Mouse (Mus musculus): Measurements from ENCODE around the gene Atr. TPM values are rescaled to one million over a fixed set of nuclear protein-coding genes. Genes with fewer than 3 reads are reported as not detected.

Atr gene
- polyA plus RNA-seq (2012; rRNA removed) = 3.7 TPM in 2 replicates

GRCm38 (mm10) chr9:95857414-95858026 lies at the start of gene Atr:
TSS of gene Atr (plus strand) at chr9:95857597.
- peak; percentile 23 for DNase-seq (ENCODE audit: low read depth)

GRCm38 (mm10) chr9:95809596-95809995 lies 47.8 kb upstream of the Atr start:
- no peak for DNase-seq (ENCODE audit: low read depth)

- no peak for DNase-seq (ENCODE audit: low read depth)
Measured at GRCm38 (mm10) chr9:95811817-95812216, 45.6 kb upstream of the Atr start.

GRCm38 (mm10) chr9:95813721-95814531 lies 43.5 kb upstream of the Atr start:
- DNase-seq (ENCODE audit: low read depth) = no peak

GRCm38 (mm10) chr9:95815015-95815673 lies 42.3 kb upstream of the Atr start:
- no peak for DNase-seq (ENCODE audit: low read depth)

DNA sequence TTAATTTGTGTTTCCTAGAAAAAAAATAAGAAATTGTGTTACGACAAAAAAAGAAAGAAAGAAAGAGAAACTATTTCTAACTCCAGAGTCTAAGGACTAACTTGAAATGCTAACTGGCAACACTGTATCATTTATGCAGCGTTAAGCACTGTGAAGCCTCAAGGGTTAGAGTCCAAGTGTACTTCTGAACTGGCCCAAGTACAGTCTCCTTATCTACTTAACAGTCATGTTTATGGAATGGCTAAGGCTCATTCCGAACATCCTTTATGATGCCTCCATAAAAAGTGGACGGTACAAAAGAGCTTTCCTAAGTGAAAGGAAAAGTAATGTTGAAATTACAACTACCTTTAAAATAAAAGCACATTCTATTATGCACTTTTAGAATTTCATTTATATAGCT lies 41.7 kb upstream of the Atr start:
- DNase-seq (ENCODE audit: low read depth) = no peak

GRCm38 (mm10) chr9:95822531-95822930 lies 34.9 kb upstream of the Atr start:
- DNase-seq (ENCODE audit: low read depth) = no peak

GRCm38 (mm10) chr9:95827565-95827964 lies 29.8 kb upstream of the Atr start:
- no peak for DNase-seq (ENCODE audit: low read depth)

GRCm38 (mm10) chr9:95832758-95833157 lies 24.6 kb upstream of the Atr start:
- no peak for DNase-seq (ENCODE audit: low read depth)

DNA sequence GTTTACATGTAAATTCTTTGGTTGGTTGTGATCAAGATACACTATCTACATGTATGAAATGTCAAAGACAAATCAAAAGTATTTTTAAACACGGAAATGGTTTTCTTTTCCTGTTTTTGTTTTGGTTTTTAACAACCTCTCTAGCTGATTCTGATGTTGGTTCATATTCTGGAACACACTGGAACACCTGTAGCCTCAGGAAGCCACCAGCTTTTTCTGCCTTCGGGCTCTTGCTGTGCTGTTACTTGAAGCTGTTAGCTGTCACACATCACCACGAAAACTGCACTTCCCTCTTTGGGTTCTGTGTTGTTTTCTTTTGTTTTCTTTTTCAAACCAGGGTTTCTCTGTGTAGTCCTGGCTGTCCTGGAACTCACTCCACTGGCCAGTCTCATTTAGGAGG lies 22.6 kb upstream of the Atr start:
- DNase-seq (ENCODE audit: low read depth) = no peak

GRCm38 (mm10) chr9:95835741-95836140 lies 21.7 kb upstream of the Atr start:
- DNase-seq (ENCODE audit: low read depth) = no peak

- DNase-seq (ENCODE audit: low read depth) = no peak
Measured at GRCm38 (mm10) chr9:95839424-95839823, 18.0 kb upstream of the Atr start.

DNA sequence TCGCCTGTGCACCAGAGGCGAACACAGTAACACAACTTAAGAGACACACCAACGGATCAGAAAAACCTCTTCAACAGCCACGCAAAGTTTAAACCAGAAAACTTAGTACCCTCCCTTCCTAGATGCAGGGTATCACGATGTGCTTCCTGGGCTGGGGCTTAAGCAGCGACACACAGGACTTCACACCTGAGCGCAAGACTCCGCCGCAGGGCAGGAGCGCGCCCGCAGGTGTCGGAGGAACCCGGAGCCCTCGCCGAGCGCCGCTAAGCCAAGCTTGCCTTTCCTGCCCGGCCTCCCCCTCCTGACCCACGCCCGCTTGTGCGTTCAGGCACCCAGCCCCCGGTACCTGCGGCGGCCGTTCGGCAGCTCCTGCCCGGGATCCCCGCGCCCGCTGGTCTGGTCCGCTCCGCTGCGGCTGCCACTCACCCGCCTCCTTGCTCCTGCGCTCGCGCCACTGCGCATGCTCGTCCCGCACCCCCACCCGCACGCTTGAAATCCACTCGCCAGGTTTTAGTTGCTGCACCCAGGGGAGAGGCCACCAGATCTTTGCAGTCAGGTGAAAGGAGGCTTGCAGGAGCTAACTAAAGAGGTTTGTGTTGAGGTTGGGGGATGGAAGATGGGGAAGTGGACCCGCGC lies 12.5 kb upstream of the Atr start, which contains the start of gene Pls1:
TSS of gene Pls1 (minus strand) at position 487 of the 636 bp plus-strand sequence.
- no peak for DNase-seq (ENCODE audit: low read depth)

DNA sequence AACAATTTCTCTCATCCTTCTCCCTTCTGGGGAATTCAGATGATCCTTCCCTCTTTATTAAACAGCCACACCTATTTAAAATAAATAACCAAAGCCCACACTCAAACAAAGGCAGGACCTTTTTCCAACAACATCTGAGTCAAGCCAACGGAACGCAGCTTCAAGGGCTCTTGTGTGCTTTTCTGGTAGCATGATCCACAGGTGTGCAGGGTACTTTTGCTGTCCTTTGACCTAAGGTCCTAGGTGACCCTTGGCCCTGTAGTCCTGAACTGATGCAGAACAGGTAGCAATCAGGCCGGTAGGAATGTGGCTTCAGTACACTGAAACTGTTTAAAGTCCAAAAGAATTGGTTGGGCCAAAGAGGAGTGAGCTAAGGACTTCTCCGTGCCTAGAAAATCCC lies 11.7 kb upstream of the Atr start:
- no peak for DNase-seq (ENCODE audit: low read depth)

DNA sequence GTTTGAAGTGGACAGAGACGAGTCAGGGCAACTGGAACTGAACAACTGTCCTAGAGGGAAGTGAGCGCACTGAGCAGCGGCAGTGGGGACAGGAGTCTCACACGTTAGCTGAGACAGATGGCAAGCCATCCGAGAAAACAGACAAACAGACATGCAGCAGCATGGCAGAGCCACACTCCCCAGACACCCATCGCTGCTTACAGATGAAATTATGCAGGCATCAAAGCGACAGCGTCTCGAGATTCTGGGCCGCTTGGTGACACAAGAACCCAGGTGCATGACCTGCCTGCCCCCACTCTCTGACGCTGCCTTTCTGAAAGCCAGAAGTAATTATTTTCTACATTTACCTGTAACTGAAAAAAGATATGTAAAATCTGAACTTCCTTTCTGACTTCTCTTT lies 5.7 kb upstream of the Atr start:
- DNase-seq (ENCODE audit: low read depth) = no peak

- no peak for DNase-seq (ENCODE audit: low read depth)
Measured at GRCm38 (mm10) chr9:95852896-95853295, 4.5 kb upstream of the Atr start.

DNA sequence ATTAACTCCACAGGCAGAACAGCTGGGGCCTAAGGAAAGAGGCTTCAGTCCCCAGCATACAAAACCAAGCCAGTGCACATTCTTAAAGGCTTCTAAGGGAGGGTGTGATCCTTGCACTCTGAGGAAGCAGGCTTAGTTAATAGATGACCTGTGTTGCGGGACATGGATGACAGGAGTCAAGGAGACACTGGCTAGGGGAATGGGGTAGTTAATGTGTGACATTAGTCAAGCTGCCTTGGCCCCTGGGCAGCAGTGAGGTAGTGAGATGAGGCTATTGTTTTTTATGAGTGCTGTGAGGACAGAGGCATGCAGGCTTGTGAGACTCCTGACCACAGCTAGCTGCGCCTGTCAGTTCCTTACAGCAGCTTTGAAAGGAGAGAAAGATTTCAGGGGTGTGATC lies 2.5 kb upstream of the Atr start:
- DNase-seq (ENCODE audit: low read depth) = no peak

- no peak for DNase-seq (ENCODE audit: low read depth)
Measured at GRCm38 (mm10) chr9:95856004-95856403, 1.4 kb upstream of the Atr start.

- no peak for DNase-seq (ENCODE audit: low read depth)
Measured at GRCm38 (mm10) chr9:95858027-95858570, 702 bp downstream of the Atr start.

- no peak for DNase-seq (ENCODE audit: low read depth)
Measured at GRCm38 (mm10) chr9:95878246-95878645, 20.8 kb downstream of the Atr start.

GRCm38 (mm10) chr9:95882751-95883150 lies 25.4 kb downstream of the Atr start:
- no peak for DNase-seq (ENCODE audit: low read depth)

- no peak for DNase-seq (ENCODE audit: low read depth)
Measured at GRCm38 (mm10) chr9:95897392-95897791, 40.0 kb downstream of the Atr start.
